Mouse (Mus musculus): ENCODE results near the gene Ahnak2. TPM values are rescaled to one million over a fixed set of nuclear protein-coding genes. Genes with fewer than 3 reads are reported as not detected.

Ahnak2 gene
- total RNA-seq, 2 experiments from 2014 or later: 5.3 to 5.5 TPM

GRCm38 (mm10) chr12:112767036-112767890 is 35.2 kb downstream of the Ahnak2 start:
- intact Hi-C loops (cut with DNase I): no loop called here
- no peak for DNase-seq (ENCODE audit: low spot score in 2 of 2)

DNA sequence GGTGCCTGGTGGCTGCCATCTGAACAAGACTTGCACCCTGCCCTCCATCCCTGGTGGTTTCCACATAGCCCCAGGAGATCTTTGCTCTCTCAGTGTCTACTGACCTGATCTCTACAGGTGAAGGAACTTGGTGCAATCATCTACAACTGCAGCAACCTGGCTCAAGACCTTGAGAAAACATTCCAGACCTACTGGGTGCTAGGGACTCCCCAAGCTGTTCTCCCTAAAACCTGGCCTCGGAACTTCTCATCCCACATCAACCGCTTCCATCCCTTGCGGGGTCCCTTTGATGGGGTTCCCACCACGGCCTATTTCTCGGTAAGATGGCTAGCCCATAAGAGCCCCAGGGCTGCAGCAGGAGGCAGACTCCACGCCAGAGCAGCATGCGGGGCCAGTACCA is 35.9 kb downstream of the Ahnak2 start:
- intact Hi-C loops (cut with DNase I): no loop called here
- no peak for DNase-seq (ENCODE audit: low spot score in 2 of 2)

GRCm38 (mm10) chr12:112764991-112765390 is 37.5 kb downstream of the Ahnak2 start:
- intact Hi-C loops (cut with DNase I): no loop called here
- DNase-seq (ENCODE audit: low spot score in 2 of 2): no peak

DNA sequence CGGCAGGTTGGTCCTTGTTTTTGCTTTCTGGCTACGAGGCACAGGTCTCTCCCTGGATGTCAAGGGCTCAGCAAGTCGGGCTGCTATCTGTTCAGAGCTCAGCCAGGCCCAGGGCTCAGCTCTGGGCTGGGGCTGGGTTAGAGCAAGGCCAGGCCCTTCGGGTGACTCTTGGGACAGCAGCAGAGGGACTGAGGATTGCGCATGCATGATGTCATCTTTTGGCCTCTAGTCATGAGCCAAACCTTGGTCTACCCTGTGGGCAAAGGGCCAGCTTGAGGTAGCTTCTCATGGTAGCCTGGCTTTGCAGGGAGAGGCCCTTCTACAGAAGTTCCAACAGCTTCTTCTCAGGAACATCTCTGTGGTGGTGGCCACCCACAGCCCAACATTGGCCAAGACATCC is 38.3 kb downstream of the Ahnak2 start:
- intact Hi-C loops (cut with DNase I): no loop called here
- no peak for DNase-seq (ENCODE audit: low spot score in 2 of 2)

DNA sequence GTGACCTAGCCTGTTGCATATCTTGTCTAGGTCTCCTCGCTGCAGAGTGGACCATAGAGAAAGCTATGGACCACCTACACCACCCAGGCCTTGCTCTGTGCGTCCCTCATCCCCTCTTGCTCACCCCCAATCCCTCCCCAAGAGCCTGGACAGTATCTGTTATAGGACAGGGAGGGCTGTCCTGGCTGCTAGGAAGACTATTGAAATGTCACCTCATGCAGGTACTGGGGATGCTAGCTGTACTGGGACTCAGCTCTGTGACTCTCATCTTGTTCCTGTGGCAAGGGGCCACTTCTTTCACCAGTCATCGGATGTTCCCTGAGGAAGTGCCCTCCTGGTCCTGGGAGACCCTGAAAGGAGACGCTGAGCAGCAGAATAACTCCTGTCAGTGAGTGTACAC is 39.3 kb downstream of the Ahnak2 start:
- intact Hi-C loops (cut with DNase I): no loop called here
- no peak for DNase-seq (ENCODE audit: low spot score in 2 of 2)

DNA sequence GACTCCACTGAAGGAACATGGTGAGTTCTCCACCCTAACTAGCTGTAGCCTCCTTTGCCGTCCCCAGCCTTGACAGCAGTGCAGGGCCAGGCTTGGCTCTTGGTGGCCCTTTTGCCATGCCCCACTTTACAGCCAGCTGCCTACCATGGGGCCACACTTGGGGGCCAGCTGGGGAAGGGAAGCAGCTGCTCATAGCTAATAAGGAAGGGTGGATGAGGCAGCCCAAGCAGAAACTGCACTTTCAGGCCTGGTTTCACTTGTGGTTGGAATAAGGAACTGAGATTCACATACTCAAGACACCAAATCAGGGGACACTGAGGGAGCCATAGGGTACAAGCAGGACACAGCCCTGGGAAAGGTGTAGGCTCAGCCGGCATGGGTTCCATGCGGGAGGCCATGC is 40.4 kb downstream of the Ahnak2 start:
- intact Hi-C loops (cut with DNase I): no loop called here
- DNase-seq (ENCODE audit: low spot score in 2 of 2): no peak

DNA sequence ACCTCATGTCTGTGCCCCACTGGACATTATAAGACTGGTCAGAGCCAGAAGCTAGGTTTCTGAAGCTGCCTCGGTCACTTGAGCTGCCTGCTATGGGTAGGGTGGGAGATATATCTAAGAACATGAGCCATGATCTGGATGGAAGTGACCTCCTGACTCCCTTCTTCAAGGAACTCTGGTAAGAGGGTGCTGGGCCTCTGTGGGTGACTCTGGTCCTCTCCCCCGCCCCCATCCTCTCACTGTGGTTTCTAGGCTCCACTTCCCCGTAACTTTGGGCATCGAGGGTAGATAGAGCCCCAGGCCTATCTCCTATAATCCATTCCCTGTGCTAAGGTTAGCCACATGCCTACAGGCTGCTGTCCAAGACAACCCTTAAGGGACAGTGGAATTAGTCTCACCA is 41.0 kb downstream of the Ahnak2 start:
- intact Hi-C loops (cut with DNase I): no loop called here
- no peak for DNase-seq (ENCODE audit: low spot score in 2 of 2)

- DNase-seq (ENCODE audit: low spot score in 2 of 2): no peak
- intact Hi-C loops (cut with DNase I): no loop called here
Observed at GRCm38 (mm10) chr12:112760154-112760926, 42.1 kb downstream of the Ahnak2 start, which contains the start of gene Pld4. Gene Pld4 (plus strand): TSS chr12:112760655.

DNA sequence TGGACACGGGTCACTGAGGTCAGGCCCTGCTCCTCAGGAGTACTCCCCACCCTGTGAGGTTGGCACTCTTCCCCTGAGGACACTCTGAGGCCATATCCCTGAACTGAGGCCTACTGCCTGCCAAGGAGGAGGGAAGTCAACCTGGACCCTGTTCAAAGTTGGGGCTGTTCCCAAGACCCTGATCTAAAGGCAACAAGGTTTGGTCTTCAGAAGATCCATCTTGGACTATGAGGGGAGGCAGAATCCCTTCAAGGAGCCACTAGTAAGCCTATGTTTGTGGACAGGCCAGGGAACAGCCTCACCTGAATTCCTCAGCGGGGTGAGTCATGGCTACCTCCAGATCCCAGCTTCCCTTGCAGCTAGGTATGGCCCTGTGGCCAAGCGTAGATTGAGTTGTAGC is 43.0 kb downstream of the Ahnak2 start:
- DNase-seq (ENCODE audit: low spot score in 2 of 2): no peak
- intact Hi-C loops (cut with DNase I): no loop called here

DNA sequence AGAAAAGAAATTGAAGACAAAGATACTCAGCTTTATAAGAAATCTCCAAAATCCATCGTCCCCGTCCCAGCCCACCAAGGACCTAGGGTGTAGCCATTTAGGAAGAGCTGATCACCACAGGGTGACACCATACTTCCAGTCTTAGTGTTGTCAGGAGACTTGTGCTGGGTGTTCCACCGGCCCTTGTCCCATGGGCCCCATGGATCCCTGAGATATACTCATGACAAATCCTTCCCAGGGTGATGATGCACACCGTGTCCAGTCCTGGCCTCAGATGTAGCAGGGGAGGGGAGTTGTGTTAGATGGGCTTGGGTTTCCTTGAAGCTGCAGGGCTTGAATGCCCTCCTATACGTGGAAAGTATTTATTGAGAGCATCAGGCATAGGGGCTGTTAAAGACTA is 44.6 kb downstream of the Ahnak2 start:
- DNase-seq (ENCODE audit: low spot score in 2 of 2): no peak
- intact Hi-C loops (cut with DNase I): no loop called here

DNA sequence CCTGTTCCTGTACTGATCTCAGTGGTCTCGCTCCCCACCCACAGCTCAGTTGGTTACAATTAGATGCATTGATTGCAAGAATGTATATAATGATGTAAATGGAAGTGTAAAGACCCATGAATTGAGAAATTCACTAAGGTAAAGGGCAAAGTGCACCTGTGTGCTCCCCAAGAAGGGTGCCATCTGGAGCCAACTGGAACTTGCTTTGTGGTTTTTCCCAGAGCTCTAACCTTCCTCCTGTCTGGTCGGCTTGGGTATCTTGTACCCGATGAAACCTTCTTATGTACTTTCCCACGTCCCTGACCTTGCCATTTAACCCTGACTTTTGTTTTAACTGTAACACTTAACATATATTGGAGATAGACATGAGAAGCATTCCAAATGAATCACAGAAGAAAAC is 46.6 kb downstream of the Ahnak2 start:
- no peak for DNase-seq (ENCODE audit: low spot score in 2 of 2)
- intact Hi-C loops (cut with DNase I): no loop called here

GRCm38 (mm10) chr12:112752399-112752798 is 50.1 kb downstream of the Ahnak2 start:
- no peak for DNase-seq (ENCODE audit: low spot score in 2 of 2)
- intact Hi-C loops (cut with DNase I): no loop called here

DNA sequence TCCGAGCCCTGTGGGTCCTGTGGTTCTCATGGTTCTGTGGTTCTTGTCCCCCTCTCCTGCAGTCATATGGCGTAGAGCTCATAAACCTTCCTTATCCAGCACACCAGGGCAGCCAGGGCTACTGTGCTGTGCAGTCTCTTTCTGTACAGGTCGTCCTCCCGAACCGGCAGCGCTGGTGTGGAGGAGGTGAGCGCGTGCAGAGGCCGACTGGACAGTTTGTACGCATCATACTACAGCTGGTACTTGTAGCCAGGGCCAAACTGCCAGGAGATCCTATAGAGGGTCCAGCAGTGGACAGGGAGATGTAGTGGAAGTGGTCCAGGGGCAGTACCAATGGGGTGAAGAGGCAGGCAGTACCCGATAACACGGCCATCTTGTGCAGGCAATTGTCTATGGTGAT is 51.5 kb downstream of the Ahnak2 start:
- intact Hi-C loops (cut with DNase I): no loop called here
- DNase-seq (ENCODE audit: low spot score in 2 of 2): no peak

- intact Hi-C loops (cut with DNase I): loop anchor here (1.0 kb wide), 2 partner anchors 52 to 97 kb away; no protein-coding TSS in a partner anchor
- no peak for DNase-seq (ENCODE audit: low spot score in 2 of 2)
Observed at GRCm38 (mm10) chr12:112747606-112747970, 54.9 kb downstream of the Ahnak2 start.

DNA sequence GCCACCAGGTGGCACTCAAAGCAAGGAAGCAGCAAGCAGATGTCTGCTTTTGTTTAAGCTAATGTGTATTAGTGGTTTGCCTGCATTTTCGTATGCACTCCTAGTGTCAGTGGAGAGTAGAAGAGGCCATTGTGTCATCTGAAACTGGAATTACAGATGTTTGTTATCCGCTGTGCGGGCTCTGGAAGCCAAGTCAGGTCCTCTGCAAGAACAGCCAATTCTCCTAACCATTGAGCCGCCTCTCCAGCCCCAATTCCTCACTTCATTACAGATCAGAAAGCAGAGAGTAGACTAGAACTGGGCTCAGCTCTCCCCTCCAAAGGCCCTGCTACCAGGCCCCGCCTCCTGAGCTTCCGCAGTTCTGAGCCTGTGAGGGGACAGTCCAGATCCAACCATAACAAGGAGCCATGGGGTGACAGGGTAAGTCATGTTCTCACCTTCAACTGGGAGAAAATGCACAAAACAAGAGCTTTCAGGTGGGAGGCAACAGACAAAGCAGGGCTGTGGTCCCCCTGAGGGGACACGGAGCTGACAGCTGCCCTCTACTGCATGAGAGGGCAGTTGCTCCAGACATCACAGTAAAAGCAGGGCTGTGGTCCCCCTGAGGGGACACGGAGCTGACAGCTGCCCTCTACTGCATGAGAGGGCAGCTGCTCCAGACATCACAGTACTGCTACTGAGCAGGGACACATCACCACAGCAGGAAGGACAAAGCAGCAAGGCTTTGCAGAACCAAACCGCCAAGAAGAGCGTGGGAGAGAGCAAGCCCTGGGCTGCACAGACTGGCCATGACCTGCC is 55.5 kb downstream of the Ahnak2 start:
- intact Hi-C loops (cut with DNase I): loop anchor here (1.0 kb wide), 2 partner anchors 52 to 97 kb away; no protein-coding TSS in a partner anchor
- peak in 1 of 2 experiments; percentile 70 for DNase-seq (ENCODE audit: low spot score in 2 of 2)

- DNase-seq (ENCODE audit: low spot score in 2 of 2): no peak
- intact Hi-C loops (cut with DNase I): no loop called here
Observed at GRCm38 (mm10) chr12:112746461-112746807, 56.0 kb downstream of the Ahnak2 start.

GRCm38 (mm10) chr12:112745716-112746115 is 56.7 kb downstream of the Ahnak2 start:
- no peak for DNase-seq (ENCODE audit: low spot score in 2 of 2)
- intact Hi-C loops (cut with DNase I): no loop called here

GRCm38 (mm10) chr12:112744891-112745580 is 57.4 kb downstream of the Ahnak2 start:
- DNase-seq (ENCODE audit: low spot score in 2 of 2): no peak
- intact Hi-C loops (cut with DNase I): no loop called here

DNA sequence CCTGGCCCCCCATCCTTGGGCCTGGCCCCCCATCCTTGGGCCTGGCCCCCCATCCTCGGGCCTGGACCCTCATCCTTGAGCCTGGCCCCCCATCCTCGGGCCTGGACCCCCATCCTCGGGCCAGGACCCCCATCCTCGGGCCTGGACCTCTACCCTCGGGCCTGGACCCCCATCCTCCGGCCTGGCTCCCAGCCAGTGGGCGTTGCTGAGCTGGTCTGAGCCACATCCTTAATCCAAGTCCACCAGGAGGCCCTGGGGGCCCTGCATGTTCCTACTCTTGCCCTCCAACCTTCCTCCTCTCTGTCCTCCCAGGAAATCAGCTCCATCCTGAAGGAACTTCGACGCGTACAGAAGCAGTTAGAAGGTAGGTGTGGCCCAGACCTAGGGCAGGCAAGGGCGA is 58.2 kb downstream of the Ahnak2 start:
- no peak for DNase-seq (ENCODE audit: low spot score in 2 of 2)
- intact Hi-C loops (cut with DNase I): no loop called here
